Mouse (Mus musculus): ENCODE results near the gene Fam71f2. TPM values are rescaled to one million over a fixed set of nuclear protein-coding genes. Genes with fewer than 3 reads are reported as not detected.

The Fam71f2 gene
- polyA plus RNA-seq, 1 experiment, result not detected

DNA sequence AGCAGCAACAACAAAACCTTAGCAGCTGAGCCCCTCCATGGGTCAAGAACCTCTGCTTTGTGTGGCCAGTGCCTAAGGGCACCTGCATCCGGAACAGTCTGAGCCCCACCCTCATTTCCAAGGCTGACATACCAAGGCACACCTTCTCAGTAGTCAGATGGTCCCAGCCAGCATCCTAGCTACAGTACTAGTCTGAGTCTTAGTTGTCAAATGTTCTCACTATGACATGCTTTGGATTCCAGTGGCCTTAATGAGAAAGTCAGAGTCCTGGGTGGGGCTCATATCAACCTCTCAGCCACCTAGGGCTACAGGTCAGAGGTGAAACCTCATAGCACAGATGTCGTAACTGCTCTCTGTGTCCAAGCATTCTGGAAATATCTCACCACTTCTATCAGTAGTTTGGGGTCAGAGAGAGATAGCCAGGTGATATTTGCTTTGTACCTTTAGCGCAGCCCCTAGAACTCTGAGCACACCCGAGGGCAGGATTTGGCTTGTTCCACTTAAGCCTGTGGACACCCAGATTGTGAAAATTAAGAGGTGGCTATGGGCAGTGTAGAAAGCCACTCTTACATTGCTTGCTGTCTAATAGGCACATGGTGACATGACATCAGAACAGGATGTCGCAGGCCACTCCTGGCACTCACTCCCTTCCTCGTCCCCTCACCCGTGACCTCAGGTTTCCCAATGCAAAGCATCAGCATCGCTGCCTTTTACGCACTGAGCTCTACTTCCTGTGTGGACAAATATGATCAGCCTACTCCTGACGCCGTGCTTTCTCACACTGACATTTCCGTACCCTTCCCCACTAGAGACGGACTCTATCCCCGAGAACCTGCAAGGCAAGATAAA is 33.9 kb upstream of the Fam71f2 start:
- peaks cover 6% of the 10 kb centered on the region; the same call in 1 of the 2 replicates for H3K27me3 ChIP-seq (ENCODE audit: control insufficient read depth)
- TF ChIP-seq GATA1 (IDR thresholded peaks at IDR 0.05; ENCODE audit: low read length) (no peak), TAL1 (IDR thresholded peaks at IDR 0.05; ENCODE audit: low read length) (no peak)
- no peaks in the 10 kb centered on the region for H3K9me3 ChIP-seq (ENCODE audit: control insufficient read depth, low read length)
- H3K4me3 ChIP-seq (replicated peaks), result no peak overlapping the region
- H3K36me3 ChIP-seq (ENCODE audit: control insufficient read depth), result no peaks in the 10 kb centered on the region
- H3K4me1 ChIP-seq (ENCODE audit: control insufficient read depth), result no peaks in the 10 kb centered on the region

DNA sequence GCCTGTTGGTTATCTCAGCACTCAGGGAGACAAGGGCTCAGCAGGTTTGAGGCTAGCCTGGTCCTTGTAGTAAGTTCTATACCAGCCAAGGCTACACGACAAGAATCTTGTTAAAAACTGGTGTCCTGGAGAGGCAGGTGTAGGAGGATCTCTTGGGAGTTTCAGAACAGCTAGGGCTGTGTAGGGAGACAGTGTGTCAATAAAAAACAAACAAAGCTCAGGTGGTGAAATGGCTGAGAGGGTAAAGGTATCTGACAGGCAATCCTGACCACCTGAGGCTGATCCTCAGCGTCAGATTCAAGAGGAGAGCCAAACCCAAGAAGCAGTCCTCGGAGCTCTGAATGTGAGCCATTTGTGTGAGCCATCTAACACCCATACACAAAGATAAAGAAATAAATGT is 33.2 kb upstream of the Fam71f2 start:
- no peaks in the 10 kb centered on the region for H3K9me3 ChIP-seq (ENCODE audit: control insufficient read depth, low read length)
- no peak for TF ChIP-seq GATA1 (IDR thresholded peaks at IDR 0.05; ENCODE audit: low read length)
- no peak for TF ChIP-seq TAL1 (IDR thresholded peaks at IDR 0.05; ENCODE audit: low read length)
- H3K27me3 ChIP-seq (ENCODE audit: control insufficient read depth), result peaks cover 6% of the 10 kb centered on the region; the same call in 1 of the 2 replicates
- no peaks in the 10 kb centered on the region for H3K36me3 ChIP-seq (ENCODE audit: control insufficient read depth)
- H3K4me1 ChIP-seq (ENCODE audit: control insufficient read depth), result no peaks in the 10 kb centered on the region
- H3K4me3 ChIP-seq (replicated peaks), result no peak overlapping the region

DNA sequence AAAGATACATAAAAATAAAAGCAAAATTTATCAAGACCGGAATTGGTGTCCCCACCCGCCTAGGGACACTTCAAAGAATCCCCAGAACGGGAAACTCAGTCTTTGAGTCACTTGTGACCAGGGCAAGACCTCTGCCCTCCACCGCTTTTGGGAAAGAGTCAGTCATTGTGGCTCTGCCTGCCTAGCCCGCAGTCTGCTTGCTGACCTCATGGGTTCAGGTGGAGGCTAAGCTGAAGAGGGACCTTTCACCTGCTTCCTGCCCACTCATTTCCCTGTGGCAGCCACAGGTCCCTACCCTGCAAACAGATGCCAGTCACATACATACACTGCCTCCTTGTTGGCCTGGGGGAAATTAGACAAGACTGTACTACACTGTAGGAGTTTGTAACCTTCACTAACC is 32.8 kb upstream of the Fam71f2 start:
- TF ChIP-seq TAL1 (IDR thresholded peaks at IDR 0.05; ENCODE audit: low read length) (no peak), GATA1 (IDR thresholded peaks at IDR 0.05; ENCODE audit: low read length) (no peak)
- H3K4me3 ChIP-seq (replicated peaks), result no peak overlapping the region
- H3K36me3 ChIP-seq (ENCODE audit: control insufficient read depth), result no peaks in the 10 kb centered on the region

DNA sequence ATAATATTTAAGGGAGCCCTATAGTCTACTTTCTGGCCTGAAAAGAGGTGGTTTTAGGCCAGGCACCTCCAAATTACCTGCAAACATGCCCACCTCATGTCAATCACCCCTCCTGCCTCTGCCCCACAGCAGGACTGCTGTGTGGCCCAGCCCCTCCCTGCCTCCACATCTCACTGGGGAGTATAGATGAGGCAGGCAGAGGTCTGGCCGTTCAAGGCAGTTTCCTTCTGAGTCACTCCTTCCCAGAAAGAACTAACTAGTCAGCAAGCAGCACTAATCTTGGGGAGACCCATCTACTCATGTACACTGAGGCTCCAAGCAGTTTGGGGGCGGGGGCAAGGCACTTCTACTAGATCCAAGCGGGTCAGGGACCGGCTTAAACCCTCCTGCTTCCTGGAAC is 32.3 kb upstream of the Fam71f2 start:
- no peak overlapping the region for H3K4me3 ChIP-seq (replicated peaks)
- H3K36me3 ChIP-seq (ENCODE audit: control insufficient read depth), result no peaks in the 10 kb centered on the region
- no peaks in the 10 kb centered on the region for H3K4me1 ChIP-seq (ENCODE audit: control insufficient read depth)
- no peaks in the 10 kb centered on the region for H3K9me3 ChIP-seq (ENCODE audit: control insufficient read depth, low read length)
- peaks cover 6% of the 10 kb centered on the region; the same call in 1 of the 2 replicates for H3K27me3 ChIP-seq (ENCODE audit: control insufficient read depth)
- TF ChIP-seq GATA1 (IDR thresholded peaks at IDR 0.05; ENCODE audit: low read length) (no peak), TAL1 (IDR thresholded peaks at IDR 0.05; ENCODE audit: low read length) (no peak)

More for the DNA sequence above, 32.8 kb upstream of the Fam71f2 start:
- Histone ChIP-seq H3K9me3 (ENCODE audit: control insufficient read depth, low read length) (no peaks in the 10 kb centered on the region), H3K27me3 (ENCODE audit: control insufficient read depth) (peaks cover 6% of the 10 kb centered on the region; the same call in 1 of the 2 replicates), H3K4me1 (ENCODE audit: control insufficient read depth) (no peaks in the 10 kb centered on the region)

DNA sequence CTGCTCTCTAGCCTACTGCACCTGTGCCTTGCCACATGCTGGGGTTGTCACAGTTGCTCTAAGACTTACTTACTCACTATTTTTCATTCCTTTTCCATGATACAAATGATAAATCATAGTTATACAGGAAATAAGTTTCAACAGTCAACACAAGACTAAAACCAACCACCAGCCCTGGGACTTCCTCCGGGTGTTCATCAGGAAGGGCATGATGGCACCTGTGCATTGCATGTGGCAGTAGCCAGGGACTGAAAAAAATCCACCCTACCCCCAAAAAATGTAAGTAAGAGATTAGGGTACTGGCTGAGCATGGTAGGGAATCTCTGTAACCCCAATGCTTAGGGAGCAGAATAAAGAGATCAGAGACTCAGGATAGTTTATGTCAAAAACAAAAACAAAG is 20.0 kb upstream of the Fam71f2 start:
- H3K9me3 ChIP-seq (ENCODE audit: control insufficient read depth, low read length), result no peaks in the 10 kb centered on the region
- peaks cover 4% of the 10 kb centered on the region; the same call in 1 of the 2 replicates for H3K27me3 ChIP-seq (ENCODE audit: control insufficient read depth)
- TF ChIP-seq TAL1 (IDR thresholded peaks at IDR 0.05; ENCODE audit: low read length) (no peak), GATA1 (IDR thresholded peaks at IDR 0.05; ENCODE audit: low read length) (no peak)
- no peaks in the 10 kb centered on the region for H3K36me3 ChIP-seq (ENCODE audit: control insufficient read depth)
- no peaks in the 10 kb centered on the region for H3K4me1 ChIP-seq (ENCODE audit: control insufficient read depth)
- no peak overlapping the region for H3K4me3 ChIP-seq (replicated peaks)

DNA sequence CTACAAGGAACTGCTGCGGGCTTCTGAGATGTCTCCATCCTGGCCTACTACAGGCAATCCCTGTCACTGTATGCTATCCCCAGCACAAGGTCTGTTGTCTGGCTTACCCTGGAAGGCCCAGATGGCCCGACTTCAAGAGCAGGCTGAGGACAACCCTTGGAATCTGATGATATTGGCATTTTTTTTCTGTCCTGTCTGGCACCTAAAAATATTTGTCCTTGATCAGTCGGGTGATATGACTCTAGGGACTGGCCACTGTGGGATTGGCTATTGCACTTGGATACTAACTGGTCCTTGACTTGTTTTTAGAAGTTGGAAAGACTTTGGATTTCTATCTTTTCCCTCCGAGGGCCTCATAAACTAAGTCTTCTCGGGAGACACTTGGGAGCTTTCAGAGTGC is 17.6 kb upstream of the Fam71f2 start:
- no peaks in the 10 kb centered on the region for H3K4me1 ChIP-seq (ENCODE audit: control insufficient read depth)
- no peak overlapping the region for H3K4me3 ChIP-seq (replicated peaks)
- H3K27me3 ChIP-seq (ENCODE audit: control insufficient read depth), result peaks cover 7% of the 10 kb centered on the region; the same call in 1 of the 2 replicates
- H3K9me3 ChIP-seq (ENCODE audit: control insufficient read depth, low read length), result no peaks in the 10 kb centered on the region
- no peak for TF ChIP-seq TAL1 (IDR thresholded peaks at IDR 0.05; ENCODE audit: low read length)
- TF ChIP-seq GATA1 (IDR thresholded peaks at IDR 0.05; ENCODE audit: low read length), result no peak
- H3K36me3 ChIP-seq (ENCODE audit: control insufficient read depth), result no peaks in the 10 kb centered on the region

DNA sequence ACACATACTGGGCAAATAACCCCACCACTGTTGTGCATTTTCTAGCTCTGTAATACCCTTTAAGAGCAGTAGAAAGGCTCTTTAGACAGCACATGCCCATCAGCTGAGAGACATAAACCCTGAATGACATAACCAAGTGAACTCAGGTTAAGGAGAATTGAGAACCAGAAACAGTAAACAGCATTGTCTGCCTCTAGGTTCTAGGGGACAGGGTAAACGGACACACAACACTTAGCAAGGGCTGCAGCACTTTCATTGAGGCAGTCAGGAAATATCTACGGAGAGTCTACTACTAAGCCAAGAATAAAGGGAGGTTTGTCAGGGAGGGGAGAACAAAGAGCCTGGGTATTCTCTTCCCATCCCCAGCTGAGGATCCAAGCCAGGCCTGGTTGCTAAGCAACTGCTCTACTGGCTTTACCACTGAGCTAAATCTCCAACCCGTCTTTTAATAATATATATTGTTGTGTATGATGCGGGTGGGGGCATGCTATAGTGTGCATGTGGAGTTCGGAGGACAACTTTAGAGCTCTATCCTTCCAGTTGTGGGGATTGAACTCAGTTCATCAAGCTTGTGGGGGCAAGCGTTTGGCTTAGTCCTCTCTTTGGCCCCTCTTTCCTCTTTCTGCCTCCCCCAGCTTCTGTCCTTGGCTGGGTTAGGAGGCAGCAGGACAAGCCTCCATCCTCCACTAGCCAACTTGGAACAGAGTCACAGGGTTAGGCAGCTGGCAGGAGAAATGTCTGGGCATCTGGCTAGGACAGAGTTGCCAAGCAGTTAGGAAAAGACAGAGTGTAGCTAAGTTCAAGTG is 15.5 kb upstream of the Fam71f2 start:
- peaks cover 7% of the 10 kb centered on the region; the same call in 1 of the 2 replicates for H3K27me3 ChIP-seq (ENCODE audit: control insufficient read depth)
- H3K9me3 ChIP-seq (ENCODE audit: control insufficient read depth, low read length), result no peaks in the 10 kb centered on the region
- H3K4me3 ChIP-seq (replicated peaks), result no peak overlapping the region
- TF ChIP-seq GATA1 (IDR thresholded peaks at IDR 0.05; ENCODE audit: low read length) (no peak), TAL1 (IDR thresholded peaks at IDR 0.05; ENCODE audit: low read length) (no peak)
- no peaks in the 10 kb centered on the region for H3K4me1 ChIP-seq (ENCODE audit: control insufficient read depth)
- H3K36me3 ChIP-seq (ENCODE audit: control insufficient read depth), result no peaks in the 10 kb centered on the region

DNA sequence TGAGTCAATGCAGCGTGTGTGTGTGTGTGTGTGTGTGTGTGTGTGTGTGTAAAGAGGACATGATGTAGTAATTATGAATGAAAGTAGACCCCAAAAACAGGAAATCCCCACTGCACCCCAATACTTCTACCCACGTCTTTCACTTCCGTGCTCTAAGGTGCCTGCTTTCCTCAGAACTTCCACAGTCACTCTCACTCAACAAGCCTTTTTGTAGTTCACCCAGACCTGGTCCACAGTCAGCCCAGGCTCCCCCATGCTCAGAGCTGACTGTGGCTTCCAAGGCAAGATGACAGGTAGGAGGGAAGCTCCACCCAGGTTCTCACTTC is 15.0 kb upstream of the Fam71f2 start:
- Histone ChIP-seq H3K36me3 (ENCODE audit: control insufficient read depth) (no peaks in the 10 kb centered on the region), H3K9me3 (ENCODE audit: control insufficient read depth, low read length) (no peaks in the 10 kb centered on the region), H3K4me3 (replicated peaks) (no peak overlapping the region), H3K4me1 (ENCODE audit: control insufficient read depth) (no peaks in the 10 kb centered on the region), H3K27me3 (ENCODE audit: control insufficient read depth) (peaks cover 7% of the 10 kb centered on the region; the same call in 1 of the 2 replicates)
- no peak for TF ChIP-seq TAL1 (IDR thresholded peaks at IDR 0.05; ENCODE audit: low read length)
- no peak for TF ChIP-seq GATA1 (IDR thresholded peaks at IDR 0.05; ENCODE audit: low read length)

DNA sequence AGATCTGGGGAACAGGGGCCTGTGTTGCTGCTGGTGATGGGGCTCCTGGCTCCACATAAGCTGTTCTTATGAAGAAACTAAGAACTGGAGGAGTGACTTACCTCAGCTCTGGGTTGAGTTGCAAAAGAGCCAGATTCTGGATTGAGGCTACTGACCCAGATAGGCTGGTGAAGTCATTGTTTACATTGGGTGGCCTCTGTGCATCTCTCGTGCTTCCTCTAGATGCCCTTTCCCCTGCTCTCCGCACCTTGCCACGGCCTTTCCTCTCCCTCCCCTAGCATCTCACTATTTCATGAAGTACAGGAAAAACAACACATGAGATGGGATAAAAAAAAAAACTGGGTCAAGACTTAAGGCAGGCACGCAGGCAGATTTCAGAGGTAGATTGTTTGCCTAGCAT is 12.5 kb upstream of the Fam71f2 start:
- Histone ChIP-seq H3K9me3 (ENCODE audit: control insufficient read depth, low read length) (no peaks in the 10 kb centered on the region), H3K36me3 (ENCODE audit: control insufficient read depth) (no peaks in the 10 kb centered on the region), H3K4me1 (ENCODE audit: control insufficient read depth) (no peaks in the 10 kb centered on the region), H3K27me3 (ENCODE audit: control insufficient read depth) (peaks cover 23% of the 10 kb centered on the region), H3K4me3 (replicated peaks) (no peak overlapping the region)
- no peak for TF ChIP-seq GATA1 (IDR thresholded peaks at IDR 0.05; ENCODE audit: low read length)
